Mouse (Mus musculus): ENCODE measurements around the gene Arhgap8.

DNA sequence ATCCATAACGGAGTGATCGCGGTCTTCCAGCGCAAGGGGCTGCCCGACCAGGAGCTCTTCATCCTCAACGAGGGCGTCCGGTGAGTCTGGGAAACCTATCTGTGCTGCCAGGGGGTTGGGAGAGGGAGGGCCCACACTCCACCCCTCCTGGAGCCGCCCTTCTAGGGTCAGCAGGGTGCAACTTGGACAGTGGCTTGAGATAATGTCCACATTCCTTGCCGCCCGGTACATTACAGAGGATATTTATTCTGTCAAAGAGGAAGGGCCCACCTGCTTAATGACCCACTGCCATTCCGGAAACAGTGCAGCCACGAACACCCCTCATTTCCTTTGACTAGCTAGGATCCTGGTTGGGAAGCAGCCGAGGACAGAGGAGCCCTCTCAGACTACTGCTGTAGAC, 31.9 kb upstream of the Arhgap8 start:
- no peak for TF ChIP-seq CTCF (IDR thresholded peaks at IDR 0.05; ENCODE audit: borderline replicate concordance, insufficient read depth, low read depth, low read length)
- TF ChIP-seq POLR2A (IDR thresholded peaks at IDR 0.05; ENCODE audit: borderline replicate concordance, insufficient read depth, low read length): no peak

Measured in cerebellum, adult 2 months (tissue).